Mouse (Mus musculus) heart, embryonic 12.5 days (tissue): Measurements from ENCODE around the gene Ccdc142. TPM values are rescaled to one million over a fixed set of nuclear protein-coding genes. Genes with fewer than 3 reads are reported as not detected.

Source experiments
- ATAC-seq: fragments of 200-750 bp; cut with Nextera tagmentation; 2 replicates; pipeline ENCODE4 v1.8.0; 2017; ENCODE audit warnings: moderate TSS enrichment, moderate library complexity; ENCODE audit not compliant: insufficient number of reproducible peaks, low FRiP score
- H3K27ac ChIP-seq: fragments of 300-500 bp; sonication (generic); 2 replicates; pipeline ENCODE4 v1.5.1; 2016; ENCODE audit warnings: mild to moderate bottlenecking, moderate library complexity; ENCODE audit not compliant: poor library complexity, severe bottlenecking
- H3K27me3 ChIP-seq: fragments of 300-500 bp; sonication (generic); replicated peaks from 2 replicates; pipeline ENCODE4 v1.6.1; 2016; ENCODE audit warnings: mild to moderate bottlenecking, moderate library complexity
- H3K36me3 ChIP-seq: fragments of 300-500 bp; sonication (generic); 2 replicates; pipeline ENCODE4 v1.6.1; 2016; ENCODE audit warnings: mild to moderate bottlenecking, moderate library complexity
- H3K4me1 ChIP-seq: fragments of 300-500 bp; sonication (generic); replicated peaks from 2 replicates; pipeline ENCODE4 v1.6.1; 2016; ENCODE audit warnings: mild to moderate bottlenecking
- H3K4me2 ChIP-seq: fragments of 300-500 bp; sonication (generic); 2 replicates; pipeline ENCODE4 v1.6.1; 2016; ENCODE audit warnings: mild to moderate bottlenecking, moderate library complexity
- H3K4me3 ChIP-seq: fragments of 300-500 bp; sonication (generic); 2 replicates; pipeline ENCODE4 v1.5.1; 2016; ENCODE audit warnings: mild to moderate bottlenecking
- H3K9ac ChIP-seq: fragments of 300-500 bp; sonication (generic); 2 replicates; pipeline ENCODE4 v1.6.1; 2016; ENCODE audit warnings: mild to moderate bottlenecking, moderate library complexity
- H3K9me3 ChIP-seq: fragments of 300-500 bp; sonication (generic); replicated peaks from 2 replicates; pipeline ENCODE4 v1.6.1; 2016; ENCODE audit warnings: mild to moderate bottlenecking, moderate library complexity
- WGBS: fragments of 180-500 bp; shearing (Covaris S2); methylation state at CpG from one replicate; pipeline ENCODE4 v1.1.7; 2016; 5-methylcytosine and 5-hydroxymethylcytosine counted together
- polyA plus RNA-seq: library from polyadenylated mRNA; unstranded; fragments of >200 nt; fragmentation: Nextera tagmentation; extraction: Ambion mirVana; gene quantifications from 2 replicates; pipeline ENCODE4 v1.2.1, GENCODE M21; 2016

Ccdc142 gene
- polyA plus RNA-seq, 1 experiment from 2014 or later: 1.9 TPM

DNA sequence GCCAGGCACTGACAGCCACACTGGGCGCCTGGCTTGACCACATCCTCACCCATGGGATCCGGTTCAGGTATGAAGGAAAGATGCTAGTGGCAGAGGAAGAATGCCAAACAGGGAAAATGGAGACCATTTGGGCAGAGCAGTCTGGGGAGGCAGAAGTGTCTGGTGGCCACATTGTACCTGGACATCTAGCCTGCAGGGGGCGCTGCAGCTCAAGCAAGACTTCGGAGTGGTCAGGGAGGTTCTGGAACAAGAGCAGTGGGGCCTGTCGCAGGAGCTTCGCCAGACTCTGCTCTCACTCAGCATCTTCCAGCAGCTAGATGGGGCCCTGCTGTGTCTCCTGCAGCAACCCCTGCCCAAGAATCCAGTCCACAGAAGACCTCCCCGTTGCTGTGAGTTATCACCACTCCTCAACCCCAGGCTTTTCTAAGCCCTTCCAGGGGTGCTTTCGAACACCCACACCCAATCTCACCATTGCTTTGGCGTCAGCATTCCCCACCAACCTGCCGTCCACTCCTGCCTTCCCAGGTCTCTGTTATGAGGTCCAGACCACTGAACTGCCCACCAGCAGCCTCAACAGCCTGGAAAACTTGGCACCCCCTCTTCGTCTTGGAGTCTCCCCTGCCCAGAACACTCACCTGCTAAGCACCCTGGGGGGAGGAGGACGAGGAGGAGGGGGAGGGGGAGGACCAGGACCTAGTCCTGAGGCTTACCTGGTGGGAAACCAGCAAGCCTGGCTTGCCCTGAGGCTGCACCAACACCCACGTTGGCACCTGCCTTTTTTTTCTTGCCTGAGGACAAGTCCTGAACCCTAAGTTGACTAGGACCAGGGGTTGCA is 6.4 kb downstream of the Ccdc142 start:
- H3K4me2 ChIP-seq: peak overlapping the region; percentile 89
- peaks cover 10% of the 10 kb centered on the region for H3K36me3 ChIP-seq
- 35% methylated on average over 13 of the region's 13 CpGs for WGBS
- peaks cover 36% of the 10 kb centered on the region for H3K4me1 ChIP-seq
- no peak overlapping the region for H3K27ac ChIP-seq
- 0 out of 2 replicates have a peak, but pooled peaks cover 4% of the 10 kb centered on the region for H3K27me3 ChIP-seq
- H3K9me3 ChIP-seq: no peaks in the 10 kb centered on the region
- ATAC-seq: 0 out of 2 replicates have a peak, but pooled peaks have one; percentile 46
- H3K9ac ChIP-seq: peak overlapping the region; percentile 94; the same call in 1 of the 2 replicates
- H3K4me3 ChIP-seq: peak overlapping the region; percentile 93

DNA sequence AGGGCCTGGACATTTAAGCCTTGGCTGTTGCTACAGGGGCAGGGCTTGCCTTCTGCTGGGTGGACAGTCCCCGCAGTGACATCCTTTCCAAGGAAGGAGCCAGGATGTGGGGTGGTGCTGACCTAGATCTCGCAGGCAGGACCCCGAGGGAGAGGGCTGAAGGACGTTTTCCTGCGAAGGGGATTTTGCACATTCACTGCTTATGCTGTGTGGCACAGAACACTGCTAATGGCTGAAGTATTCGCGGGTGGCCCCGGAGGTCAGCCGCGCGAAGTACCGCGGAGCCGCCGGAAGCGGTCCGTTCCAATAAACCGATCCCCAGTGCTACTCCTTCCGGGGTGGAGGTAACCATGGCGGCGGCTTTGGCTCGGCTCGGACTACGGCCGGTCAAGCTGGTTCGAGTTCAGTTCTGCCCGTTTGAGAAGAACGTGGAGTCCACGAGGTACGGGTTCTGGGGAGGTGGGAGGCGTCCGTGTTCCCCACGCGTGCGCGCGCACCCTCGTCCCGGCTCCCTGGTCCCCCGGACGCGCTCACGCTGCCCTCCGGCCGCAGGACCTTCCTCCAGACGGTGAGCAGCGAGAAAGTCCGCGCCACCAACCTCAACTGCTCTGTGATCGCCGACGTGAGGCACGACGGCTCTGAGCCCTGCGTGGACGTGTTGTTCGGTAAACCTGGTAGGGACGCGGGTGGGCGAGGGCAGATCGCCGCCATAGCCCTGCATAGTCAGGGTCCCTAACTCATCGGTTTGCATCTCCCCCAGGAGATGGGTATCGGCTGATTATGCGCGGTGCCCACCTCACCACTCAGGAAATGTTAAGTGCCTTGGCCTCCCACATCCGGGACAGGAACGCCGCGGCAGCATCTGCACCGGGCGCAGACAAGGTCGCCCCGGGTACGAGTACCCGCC is 7.6 kb downstream of the Ccdc142 start, which contains the start of gene Mrpl53:
Gene Mrpl53 (plus strand): TSS at position 279 of the 907 bp plus-strand sequence.
- Histone ChIP-seq H3K27me3 (no peaks in the 10 kb centered on the region), H3K9me3 (no peaks in the 10 kb centered on the region), H3K36me3 (peaks cover 10% of the 10 kb centered on the region), H3K4me1 (peaks cover 28% of the 10 kb centered on the region), H3K4me2 (peak within 1 kb of the TSS; percentile 89), H3K4me3 (peak within 1 kb of the TSS; percentile 93), H3K27ac (peak within 1 kb of the TSS; percentile 85), H3K9ac (peak within 1 kb of the TSS; percentile 94)
- under 1% methylated on average over 76 of the region's 76 CpGs for WGBS
- ATAC-seq: peak; percentile 85

DNA sequence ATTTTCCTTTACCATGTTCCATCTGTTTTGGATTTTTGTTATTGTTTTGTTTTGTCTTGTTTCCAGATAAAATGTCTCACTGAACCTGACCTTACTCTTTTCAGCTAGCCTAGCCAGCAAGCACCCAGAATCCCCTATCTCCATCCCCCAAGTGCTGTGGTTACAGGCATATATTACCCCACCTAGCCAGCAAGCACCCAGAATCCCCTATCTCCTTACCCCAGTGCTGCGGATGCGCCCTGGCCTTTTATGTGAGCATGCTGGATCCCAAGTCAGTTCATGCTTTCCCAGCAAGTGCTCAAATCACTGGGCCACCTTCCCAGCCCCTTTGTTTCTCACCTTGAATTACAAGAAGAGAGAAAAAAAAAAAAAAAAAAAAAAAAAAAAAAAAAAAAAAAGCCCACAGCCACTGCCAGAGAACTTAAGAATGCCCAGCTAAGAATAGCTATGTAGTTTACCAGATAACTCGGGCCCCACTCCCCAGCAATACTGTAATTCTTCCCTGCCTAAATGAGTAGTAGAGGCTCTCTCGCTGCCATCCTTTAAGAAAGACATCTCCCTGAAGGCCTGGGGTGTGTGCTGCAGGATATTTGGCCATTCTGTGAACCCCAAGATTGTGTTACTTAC is 10.2 kb downstream of the Ccdc142 start:
- 77% methylated on average over 4 of the region's 4 CpGs for WGBS
- Histone ChIP-seq H3K27ac (no peak overlapping the region; the same call in 1 of the 2 replicates), H3K9ac (0 out of 2 replicates have a peak overlapping the region, but pooled peaks have one; percentile 34), H3K4me2 (peak overlapping the region; percentile 22; the same call in 1 of the 2 replicates), H3K4me1 (peaks cover 38% of the 10 kb centered on the region), H3K4me3 (no peak overlapping the region), H3K27me3 (no peaks in the 10 kb centered on the region), H3K36me3 (peaks cover 3% of the 10 kb centered on the region), H3K9me3 (no peaks in the 10 kb centered on the region)
- no peak for ATAC-seq

DNA sequence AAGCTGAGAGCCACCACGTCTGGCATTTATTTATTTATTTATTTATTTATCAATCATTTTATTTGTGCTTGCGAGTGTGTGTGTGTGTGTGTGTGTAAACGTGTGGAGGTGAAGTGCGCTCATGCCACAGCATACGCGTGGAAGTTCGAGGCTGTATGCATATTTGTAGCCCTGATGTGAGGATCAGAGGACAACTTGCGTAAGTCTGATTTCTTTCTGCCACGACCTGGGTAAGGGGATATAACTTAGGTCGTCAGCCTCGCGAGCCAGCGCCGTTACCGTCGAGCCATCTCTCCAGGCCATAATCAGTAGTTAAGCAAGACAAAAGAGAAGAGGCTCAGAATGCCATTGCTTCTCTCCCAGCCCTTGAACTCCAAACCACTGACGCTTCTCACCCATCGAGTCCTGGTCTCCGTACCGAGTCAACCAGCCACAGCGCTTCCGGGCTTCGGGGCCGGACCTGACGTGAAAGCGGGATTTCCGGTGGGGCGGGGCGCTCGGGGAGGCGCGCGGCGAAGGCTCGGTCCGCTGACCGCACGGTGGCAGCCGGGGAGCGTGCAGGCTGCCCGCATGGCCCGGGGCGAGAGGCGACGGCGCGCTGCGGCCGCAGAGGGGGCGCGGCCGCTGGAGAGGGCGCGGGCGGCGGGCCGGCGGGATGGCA is 13.7 kb downstream of the Ccdc142 start, which contains the start of gene Mogs:
Gene Mogs (plus strand): TSS at position 486 of the 661 bp plus-strand sequence.
- WGBS: 1% methylated on average over 44 of the region's 58 CpGs
- Histone ChIP-seq H3K9me3 (no peaks in the 10 kb centered on the region), H3K4me1 (peaks cover 37% of the 10 kb centered on the region), H3K27me3 (no peaks in the 10 kb centered on the region), H3K36me3 (peaks cover 36% of the 10 kb centered on the region), H3K27ac (peak within 1 kb of the TSS; percentile 63), H3K9ac (peak within 1 kb of the TSS; percentile 86), H3K4me2 (peak within 1 kb of the TSS; percentile 93), H3K4me3 (peak within 1 kb of the TSS; percentile 75)
- ATAC-seq: peak; percentile 92

DNA sequence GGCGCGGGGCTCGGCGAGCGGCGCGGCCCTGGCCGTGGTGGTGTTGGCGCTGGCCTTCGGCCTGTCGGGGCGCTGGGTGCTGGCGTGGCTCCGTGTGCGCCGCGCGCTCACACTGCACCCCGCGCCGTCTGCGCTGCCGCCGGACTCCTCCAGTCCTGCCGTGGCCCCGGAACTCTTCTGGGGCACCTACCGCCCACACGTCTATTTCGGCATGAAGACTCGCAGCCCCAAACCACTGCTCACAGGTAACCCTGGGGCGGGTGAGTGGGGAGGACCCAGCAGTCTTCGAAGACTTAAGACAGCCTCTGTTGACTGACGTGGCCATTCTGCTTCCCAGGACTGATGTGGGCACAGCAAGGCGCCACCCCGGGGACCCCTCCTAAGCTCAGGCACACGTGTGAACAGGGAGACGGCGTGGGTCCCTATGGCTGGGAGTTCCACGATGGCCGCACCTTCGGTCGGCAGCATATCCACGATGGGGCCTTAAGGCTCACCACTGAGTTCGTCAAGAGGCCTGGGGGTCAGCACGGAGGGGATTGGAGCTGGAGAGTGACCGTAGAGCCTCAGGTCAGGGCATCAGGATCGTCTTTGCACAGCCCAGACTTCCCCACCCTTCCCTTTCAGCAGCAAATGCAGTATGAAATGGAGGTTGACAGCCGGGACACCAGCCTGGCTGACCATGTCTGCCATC is 14.4 kb downstream of the Ccdc142 start:
- H3K27ac ChIP-seq: peak overlapping the region; percentile 63
- peaks cover 36% of the 10 kb centered on the region for H3K36me3 ChIP-seq
- no peaks in the 10 kb centered on the region for H3K27me3 ChIP-seq
- no peaks in the 10 kb centered on the region for H3K9me3 ChIP-seq
- peak overlapping the region; percentile 86 for H3K9ac ChIP-seq
- 1% methylated on average over 33 of the region's 48 CpGs for WGBS
- H3K4me3 ChIP-seq: peak overlapping the region; percentile 75
- peak overlapping the region; percentile 93 for H3K4me2 ChIP-seq
- peaks cover 41% of the 10 kb centered on the region for H3K4me1 ChIP-seq
- no peak; the same call in 1 of the 2 replicates for ATAC-seq

DNA sequence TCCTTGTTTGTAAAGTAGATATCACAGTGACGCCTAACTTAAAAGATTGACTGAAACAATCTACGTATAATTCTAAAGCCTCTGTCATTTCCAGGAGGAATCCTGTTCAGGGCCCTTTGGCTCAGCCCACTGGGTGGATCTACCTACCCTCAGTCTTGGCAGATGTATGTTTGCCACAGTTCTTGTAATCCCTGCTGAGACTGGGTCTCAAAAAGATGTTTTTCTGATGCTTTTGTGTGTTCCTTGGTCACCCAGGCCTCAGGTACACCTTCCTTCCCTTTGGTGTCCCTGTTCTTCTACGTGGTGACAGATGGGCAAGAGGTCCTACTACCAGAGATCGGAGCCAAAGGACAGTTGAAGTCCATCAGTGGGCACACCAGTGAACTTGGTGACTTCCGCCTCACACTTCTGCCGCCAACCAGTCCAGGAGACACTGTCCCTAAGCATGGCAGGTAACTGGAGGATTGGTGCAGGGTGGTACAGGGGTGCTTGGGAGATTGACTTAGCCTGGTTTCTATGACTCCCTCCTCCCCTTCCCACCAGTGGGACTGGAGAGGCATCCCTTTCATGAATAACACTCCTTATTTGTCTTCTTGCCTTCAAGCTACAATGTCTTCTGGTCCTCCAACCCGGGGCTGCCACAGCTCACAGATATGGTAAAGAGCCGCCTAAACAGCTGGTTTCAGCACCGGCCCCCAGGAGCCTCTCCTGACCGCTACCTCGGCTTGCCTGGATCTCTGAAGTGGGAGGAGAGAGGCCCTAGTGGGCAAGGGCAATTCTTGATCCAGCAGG is 15.2 kb downstream of the Ccdc142 start:
- no peak for ATAC-seq
- no peaks in the 10 kb centered on the region for H3K9me3 ChIP-seq
- H3K27me3 ChIP-seq: no peaks in the 10 kb centered on the region
- H3K4me3 ChIP-seq: peak overlapping the region; percentile 75
- peak overlapping the region; percentile 86 for H3K9ac ChIP-seq
- peaks cover 38% of the 10 kb centered on the region for H3K4me1 ChIP-seq
- H3K4me2 ChIP-seq: peak overlapping the region; percentile 93
- H3K36me3 ChIP-seq: peaks cover 33% of the 10 kb centered on the region
- 75% methylated on average over 11 of the region's 11 CpGs for WGBS
- no peak overlapping the region for H3K27ac ChIP-seq

DNA sequence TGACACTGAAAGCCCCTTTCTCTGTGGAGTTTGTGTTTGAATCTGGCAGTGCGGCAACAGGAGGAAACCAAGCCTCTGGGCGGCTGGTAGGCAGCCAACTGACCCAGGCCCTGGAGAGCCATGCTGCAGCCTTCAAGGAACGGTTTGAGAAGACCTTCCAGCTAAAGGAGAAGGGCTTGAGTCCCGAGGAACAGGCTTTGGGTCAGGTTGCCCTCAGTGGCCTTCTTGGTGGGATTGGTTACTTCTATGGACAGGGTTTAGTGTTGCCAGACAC is 15.7 kb downstream of the Ccdc142 start:
- H3K9me3 ChIP-seq: no peaks in the 10 kb centered on the region
- ATAC-seq: no peak
- H3K36me3 ChIP-seq: peaks cover 33% of the 10 kb centered on the region
- H3K4me1 ChIP-seq: peaks cover 36% of the 10 kb centered on the region
- WGBS: 91% methylated on average over 4 of the region's 4 CpGs
- H3K9ac ChIP-seq: 0 out of 2 replicates have a peak overlapping the region, but pooled peaks have one; percentile 86
- H3K4me3 ChIP-seq: 0 out of 2 replicates have a peak overlapping the region, but pooled peaks have one; percentile 3
- H3K27me3 ChIP-seq: no peaks in the 10 kb centered on the region
- H3K27ac ChIP-seq: no peak overlapping the region
- H3K4me2 ChIP-seq: peak overlapping the region; percentile 93; the same call in 1 of the 2 replicates

DNA sequence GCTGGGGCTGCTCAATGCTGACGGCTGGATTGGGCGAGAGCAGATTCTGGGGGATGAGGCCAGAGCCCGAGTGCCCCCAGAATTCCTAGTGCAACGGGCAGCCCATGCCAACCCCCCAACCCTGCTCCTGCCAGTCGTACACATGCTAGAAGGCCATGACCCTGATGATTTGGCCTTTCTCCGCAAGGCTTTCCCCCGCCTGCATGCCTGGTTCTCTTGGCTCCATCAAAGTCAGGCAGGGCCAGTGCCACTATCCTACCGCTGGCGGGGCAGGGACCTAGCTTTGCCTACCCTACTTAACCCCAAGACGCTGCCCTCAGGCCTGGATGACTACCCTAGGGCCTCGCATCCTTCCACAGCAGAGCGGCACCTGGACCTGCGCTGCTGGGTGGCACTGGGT is 16.2 kb downstream of the Ccdc142 start:
- 89% methylated on average over 13 of the region's 13 CpGs for WGBS

DNA sequence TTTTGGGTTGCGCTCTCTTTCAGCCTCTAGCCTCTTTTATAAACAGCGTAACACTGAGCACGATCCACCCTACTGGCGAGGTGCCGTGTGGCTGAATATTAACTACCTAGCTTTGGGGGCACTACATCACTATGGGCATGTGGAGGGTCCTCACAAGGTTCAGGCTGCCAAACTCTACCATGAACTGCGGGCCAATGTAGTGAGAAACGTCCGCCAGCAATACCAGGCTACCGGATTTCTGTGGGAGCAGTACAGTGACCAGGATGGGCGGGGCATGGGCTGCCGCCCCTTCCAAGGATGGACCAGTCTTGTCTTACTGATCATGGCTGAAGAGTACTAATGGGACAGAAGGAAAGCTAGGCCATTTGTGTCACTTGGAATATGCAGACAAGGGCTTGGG is 17.0 kb downstream of the Ccdc142 start:
- Histone ChIP-seq H3K9me3 (no peaks in the 10 kb centered on the region), H3K9ac (no peak overlapping the region), H3K27me3 (no peaks in the 10 kb centered on the region), H3K36me3 (peaks cover 33% of the 10 kb centered on the region), H3K4me2 (no peak overlapping the region), H3K4me1 (peaks cover 43% of the 10 kb centered on the region), H3K4me3 (no peak overlapping the region), H3K27ac (no peak overlapping the region)
- 83% methylated on average over 11 of the region's 11 CpGs for WGBS
- no peak for ATAC-seq

More for the DNA sequence above, 16.2 kb downstream of the Ccdc142 start:
- no peak for ATAC-seq
- H3K9ac ChIP-seq: no peak overlapping the region
- H3K4me3 ChIP-seq: no peak overlapping the region
- H3K4me1 ChIP-seq: peaks cover 38% of the 10 kb centered on the region
- H3K36me3 ChIP-seq: peaks cover 33% of the 10 kb centered on the region
- no peak overlapping the region for H3K4me2 ChIP-seq
- no peaks in the 10 kb centered on the region for H3K9me3 ChIP-seq
- H3K27ac ChIP-seq: no peak overlapping the region
- H3K27me3 ChIP-seq: no peaks in the 10 kb centered on the region
